Mouse (Mus musculus): ENCODE measurements around the gene Rln1. TPM values are rescaled to one million over a fixed set of nuclear protein-coding genes. Genes with fewer than 3 reads are reported as not detected.

The Rln1 gene
- total and polyA plus RNA-seq, 3 experiments, result not detected

GRCm38 (mm10) chr19:29285451-29285869 is 49.0 kb downstream of the Rln1 start:
- no peak overlapping the region for H3K9ac ChIP-seq (ENCODE audit: insufficient read depth, low read depth)
- no peak for DNase-seq (ENCODE audit: extremely low read depth)
- no peak overlapping the region for H3K4me3 ChIP-seq (replicated peaks in 1 of 3; ENCODE audit: low read depth in 2 of 3, low read length in 2 of 3, poor library complexity in 1 of 3)

More at GRCm38 (mm10) chr19:29285451-29285869, 49.0 kb downstream of the Rln1 start:
- in situ Hi-C loops (cut with MboI; ENCODE audit: low pct_ligation_motif_present, low pct_unique_long_range_greater_than_20kb, low sequenced_read_pairs) (no loop called here), dilution Hi-C loops (cut with MboI; ENCODE audit: extremely low pct_ligation_motif_present, extremely low pct_unique_long_range_greater_than_20kb, low sequenced_read_pairs) (no loop called here)
- Histone ChIP-seq H3K4me1 (ENCODE audit: control insufficient read depth in 1 of 2, insufficient read depth in 2 of 2) (no peaks in the 10 kb centered on the region), H3K9me3 (replicated peaks; ENCODE audit: low read length) (no peaks in the 10 kb centered on the region), H3K27ac (ENCODE audit: insufficient read depth, low read depth) (no peak overlapping the region), H3K27me3 (replicated peaks) (no peaks in the 10 kb centered on the region), H3K36me3 (replicated peaks in 1 of 2; ENCODE audit: control insufficient read depth in 1 of 2, insufficient read depth in 1 of 2, low read length in 1 of 2) (peaks cover 12 to 34% of the 10 kb centered on the region in 2 experiments), H3K79me2 (replicated peaks; ENCODE audit: control insufficient read depth, extremely low read depth, insufficient read depth, poor library complexity, severe bottlenecking) (no peaks in the 10 kb centered on the region), H3K4me2 (ENCODE audit: insufficient read depth, low read depth, poor library complexity, severe bottlenecking) (no peak overlapping the region)
- TF ChIP-seq ELF1 (IDR thresholded peaks at IDR 0.05; ENCODE audit: low read depth, low read length) (no peak), MEF2A (IDR thresholded peaks at IDR 0.05; ENCODE audit: borderline replicate concordance, low read depth, low read length) (no peak), CHD1 (IDR thresholded peaks at IDR 0.05; ENCODE audit: low read depth, low read length) (no peak), CHD2 (IDR thresholded peaks at IDR 0.05; ENCODE audit: low read length) (no peak), GABPA (IDR thresholded peaks at IDR 0.05; ENCODE audit: insufficient replicate concordance, low read depth, low read length) (no peak), JUN (IDR thresholded peaks at IDR 0.05; ENCODE audit: insufficient read depth, low read depth, low read length) (no peak), NRF1 (IDR thresholded peaks at IDR 0.05; ENCODE audit: low read depth, low read length) (no peak), TBP (conservative IDR thresholded peaks at IDR 0.05; ENCODE audit: low read depth, low read length) (no peak), BHLHE40 (IDR thresholded peaks at IDR 0.05; ENCODE audit: low read depth, low read length) (no peak), MAX (IDR thresholded peaks at IDR 0.05; ENCODE audit: low read length) (no peak), IRF4 (IDR thresholded peaks at IDR 0.05; ENCODE audit: low read depth, low read length) (no peak), MAFK (IDR thresholded peaks at IDR 0.05; ENCODE audit: insufficient replicate concordance, low read length) (no peak), NELFE (IDR thresholded peaks at IDR 0.05; ENCODE audit: low read depth, low read length) (no peak), RAD21 (IDR thresholded peaks at IDR 0.05; ENCODE audit: low read depth, low read length) (no peak), JUND (conservative IDR thresholded peaks at IDR 0.05; ENCODE audit: low read depth, low read length) (no peak)

Other genes with a start within 250 kb of the Rln1 start
- gene Rcl1, start 233.3 kb downstream of the Rln1 start, total RNA-seq (2012; rRNA removed), result 63.4 and 80.2 TPM in 2 replicates
- gene Rcl1, start 233.3 kb downstream of the Rln1 start, total RNA-seq (2014; rRNA removed), result 103 and 109 TPM in 2 replicates
- gene Rcl1, start 233.3 kb downstream of the Rln1 start, polyA plus RNA-seq (2012; ENCODE audit: insufficient read length, low read depth), result 104 and 126 TPM in 2 replicates
- gene Jak2, start 82.8 kb downstream of the Rln1 start, total RNA-seq (2012; rRNA removed), result 7.6 and 8.4 TPM in 2 replicates
- 11.1 and 11.5 TPM in 2 replicates for gene Jak2, start 82.8 kb downstream of the Rln1 start, total RNA-seq (2014; rRNA removed)
- 5.3 and 6.6 TPM in 2 replicates for gene Jak2, start 82.8 kb downstream of the Rln1 start, polyA plus RNA-seq (2012; ENCODE audit: insufficient read length, low read depth)
- 8.0 and 11.2 TPM in 2 replicates for gene Insl6, start 9.3 kb downstream of the Rln1 start, total RNA-seq (2012; rRNA removed)
- 8.5 and 9.8 TPM in 2 replicates for gene Insl6, start 9.3 kb downstream of the Rln1 start, total RNA-seq (2014; rRNA removed)
- 5.1 and 5.7 TPM in 2 replicates for gene Insl6, start 9.3 kb downstream of the Rln1 start, polyA plus RNA-seq (2012; ENCODE audit: insufficient read length, low read depth)
- 27.7 and 31.3 TPM in 2 replicates for gene Plgrkt, start 32.7 kb upstream of the Rln1 start, total RNA-seq (2012; rRNA removed)
- 27.9 and 33.0 TPM in 2 replicates for gene Plgrkt, start 32.7 kb upstream of the Rln1 start, total RNA-seq (2014; rRNA removed)
- 38.3 and 40.6 TPM in 2 replicates for gene Plgrkt, start 32.7 kb upstream of the Rln1 start, polyA plus RNA-seq (2012; ENCODE audit: insufficient read length, low read depth)
- 4.7 and 6.7 TPM in 2 replicates for gene Cd274, start 32.8 kb upstream of the Rln1 start, total RNA-seq (2012; rRNA removed)
- 7.4 and 8.6 TPM in 2 replicates for gene Cd274, start 32.8 kb upstream of the Rln1 start, total RNA-seq (2014; rRNA removed)
- gene Cd274, start 32.8 kb upstream of the Rln1 start, polyA plus RNA-seq (2012; ENCODE audit: insufficient read length, low read depth), result 14.7 and 15.9 TPM in 2 replicates
- gene Pdcd1lg2, start 76.2 kb upstream of the Rln1 start, total RNA-seq (2012; rRNA removed), result 1.6 and 1.7 TPM in 2 replicates
- gene Pdcd1lg2, start 76.2 kb upstream of the Rln1 start, total RNA-seq (2014; rRNA removed), result 1.4 and 2.4 TPM in 2 replicates
- gene Pdcd1lg2, start 76.2 kb upstream of the Rln1 start, polyA plus RNA-seq (2012; ENCODE audit: insufficient read length, low read depth), result 4.6 and 5.5 TPM in 2 replicates
- 17.4 and 17.9 TPM in 2 replicates for gene Ric1, start 187.6 kb upstream of the Rln1 start, total RNA-seq (2012; rRNA removed)
- 11.2 and 13.7 TPM in 2 replicates for gene Ric1, start 187.6 kb upstream of the Rln1 start, total RNA-seq (2014; rRNA removed)
- 16.3 and 18.4 TPM in 2 replicates for gene Ric1, start 187.6 kb upstream of the Rln1 start, polyA plus RNA-seq (2012; ENCODE audit: insufficient read length, low read depth)